Mouse (Mus musculus) E14TG2a.4 (cell line): ENCODE measurements around the gene Dcaf1.

ENCODE experiments used
- CTCF ChIP-seq: conservative IDR thresholded peaks from 2 replicates; pipeline ENCODE4 v1.5.1; 2014; ENCODE audit warnings: low read length
- NANOG ChIP-seq: IDR thresholded peaks from 2 replicates; pipeline ENCODE4 v1.6.1; 2014; ENCODE audit warnings: borderline replicate concordance, low read length, mixed read lengths
- POU5F1 ChIP-seq: IDR thresholded peaks from 2 replicates; pipeline ENCODE4 v1.6.1; 2014; ENCODE audit warnings: low read length, borderline replicate concordance

DNA sequence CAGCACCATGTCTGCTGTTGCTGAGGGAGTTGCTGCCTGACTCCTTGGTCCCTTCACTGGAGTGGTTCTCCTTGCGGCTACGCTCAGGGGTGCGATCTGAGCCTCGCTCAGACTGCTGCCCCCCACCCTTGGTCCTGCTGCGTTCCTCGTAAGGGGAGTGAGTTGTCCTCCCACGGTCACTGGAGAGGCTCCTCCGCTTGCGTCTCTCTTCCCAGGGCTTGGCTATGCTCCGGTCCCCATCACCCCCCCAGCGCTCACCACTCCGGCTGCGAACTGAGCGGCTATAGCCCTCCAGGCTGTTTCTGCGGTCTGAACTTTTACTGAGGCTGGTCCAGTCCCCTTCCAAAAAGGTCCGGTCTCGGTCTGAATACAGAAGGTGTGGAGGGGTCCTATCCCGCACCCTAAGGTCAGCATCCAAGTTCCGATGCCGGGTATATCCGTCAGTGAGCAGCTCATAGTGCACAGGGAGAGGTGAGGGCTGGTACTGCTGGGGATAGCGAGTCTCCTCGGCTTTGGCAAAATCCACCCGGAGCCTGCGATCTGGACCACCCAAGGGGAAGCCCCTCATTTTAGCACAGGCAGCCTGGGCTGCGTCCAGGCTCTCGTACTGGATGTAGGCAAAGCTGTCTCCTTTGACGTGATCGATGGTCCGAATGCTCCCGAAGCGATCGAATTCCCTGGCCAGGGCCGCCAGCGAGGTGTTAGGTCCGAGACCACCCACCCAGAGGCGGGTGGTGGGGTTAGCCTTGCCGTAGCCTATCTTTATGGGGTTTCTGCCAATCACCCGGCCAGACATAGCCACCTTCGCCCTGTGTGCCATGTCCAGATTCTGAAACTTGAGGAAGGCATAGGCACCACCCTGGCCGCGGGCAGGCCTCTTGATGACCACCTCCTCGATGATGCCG is 63.6 kb downstream of the Dcaf1 start:
- TF ChIP-seq CTCF (no peak), NANOG (no peak), POU5F1 (no peak)
